Mouse (Mus musculus): ENCODE results near the gene Npy2r. TPM values are rescaled to one million over a fixed set of nuclear protein-coding genes. Genes with fewer than 3 reads are reported as not detected.

The Npy2r gene
- 3.7 and 4.1 TPM in 2 replicates for polyA plus RNA-seq (2015; fragmentation: Nextera tagmentation; extraction: Ambion mirVana)

GRCm38 (mm10) chr3:82547908-82548721 is at the start of gene Npy2r:
Gene Npy2r (minus strand): TSS chr3:82548084.

Other genes with a start within 250 kb of the Npy2r start
- 96.5 and 99.2 TPM in 2 replicates for gene Map9, start 190.0 kb downstream of the Npy2r start, polyA plus RNA-seq (2015; fragmentation: Nextera tagmentation; extraction: Ambion mirVana)

Measured in neural tube, postnatal 0 days (tissue).